Mouse (Mus musculus) myocyte (in vitro differentiated cells): ENCODE results near the gene Chga.

Source experiments
- POLR2A ChIP-seq: IDR thresholded peaks from one replicate; pipeline ENCODE4 v1.6.1; 2011; ENCODE audit warnings: low read depth, mild to moderate bottlenecking, control low read depth, moderate library complexity; ENCODE audit not compliant: insufficient read length
- SRF ChIP-seq: IDR thresholded peaks from one replicate; pipeline ENCODE4 v1.6.1; 2011; ENCODE audit warnings: low read depth; ENCODE audit not compliant: control insufficient read depth, insufficient read length
- TCF12 ChIP-seq: IDR thresholded peaks from one replicate; pipeline ENCODE4 v1.6.1; 2011; ENCODE audit warnings: mild to moderate bottlenecking, control low read depth; ENCODE audit not compliant: poor library complexity, insufficient read depth, severe bottlenecking
- USF1 ChIP-seq: IDR thresholded peaks from one replicate; pipeline ENCODE4 v1.6.1; 2011; ENCODE audit warnings: low read depth, mild to moderate bottlenecking, control low read depth, moderate library complexity

DNA sequence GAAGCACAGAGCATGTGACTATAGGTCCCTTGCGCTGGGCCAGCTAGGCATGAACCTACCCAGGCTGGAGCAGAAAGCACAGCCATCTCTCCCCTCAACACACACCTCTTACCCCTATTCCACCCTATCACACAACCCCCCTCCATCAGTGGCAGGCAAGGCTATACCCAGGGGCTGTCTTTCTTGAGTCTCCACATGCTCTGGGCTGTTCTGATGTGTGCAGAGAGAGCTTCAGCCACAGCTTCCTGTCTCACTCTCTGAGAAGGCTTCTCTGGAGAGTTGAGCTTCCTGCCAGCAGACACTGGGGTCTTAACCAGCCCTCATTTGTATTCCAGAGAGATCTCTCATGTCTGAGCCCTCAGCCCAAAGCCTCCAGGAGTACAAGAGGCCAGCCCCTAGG is 57.7 kb downstream of the Chga start:
- no peak for TF ChIP-seq POLR2A
- TF ChIP-seq SRF: no peak
- no peak for TF ChIP-seq USF1
- TF ChIP-seq TCF12: no peak
